Mouse (Mus musculus): ENCODE measurements around the gene Olfr323. TPM values are rescaled to one million over a fixed set of nuclear protein-coding genes. Genes with fewer than 3 reads are reported as not detected.

The Olfr323 gene
- total and polyA plus RNA-seq, 3 experiments: 0.05 TPM; not detected in 2

GRCm38 (mm10) chr11:58641638-58642358 lies 11.5 kb upstream of the Olfr323 start:
- H3K4me3 ChIP-seq (ENCODE audit: low read depth, low read length): no peak overlapping the region
- DNase-seq (ENCODE audit: low spot score) (no peak), ATAC-seq (ENCODE audit: extremely low read depth, insufficient number of reproducible peaks, low FRiP score, poor library complexity, severe bottlenecking) (no peak)
- peaks cover 11% of the 10 kb centered on the region for H3K4me1 ChIP-seq (ENCODE audit: insufficient read depth, low read depth, low read length)
- no peaks in the 10 kb centered on the region for H3K9me3 ChIP-seq (replicated peaks)
- TF ChIP-seq POLR2AphosphoS5 (IDR thresholded peaks at IDR 0.05; ENCODE audit: insufficient replicate concordance, low read depth, low read length) (no peak), TAL1 (conservative IDR thresholded peaks at IDR 0.05; ENCODE audit: low read depth, low read length) (no peak), CTCF (IDR thresholded peaks at IDR 0.05; ENCODE audit: low read depth, low read length) (no peak), GATA2 (IDR thresholded peaks at IDR 0.05; ENCODE audit: borderline replicate concordance, low read depth, low read length) (no peak), GATA1 (IDR thresholded peaks at IDR 0.05; ENCODE audit: borderline replicate concordance, low read length) (no peak)
- H3K36me3 ChIP-seq (replicated peaks): no peaks in the 10 kb centered on the region
- H3K27me3 ChIP-seq (ENCODE audit: insufficient read depth, low read length): peaks cover 27% of the 10 kb centered on the region

- H3K27me3 ChIP-seq (ENCODE audit: insufficient read depth, low read length): peaks cover 27% of the 10 kb centered on the region
- H3K4me1 ChIP-seq (ENCODE audit: insufficient read depth, low read depth, low read length): peaks cover 11% of the 10 kb centered on the region
- ATAC-seq (ENCODE audit: extremely low read depth, insufficient number of reproducible peaks, low FRiP score, poor library complexity, severe bottlenecking): no peak
Measured at GRCm38 (mm10) chr11:58641057-58641456, 10.8 kb upstream of the Olfr323 start.

GRCm38 (mm10) chr11:58640272-58640867 lies 10.1 kb upstream of the Olfr323 start, which contains the start of gene Trim58:
TSS of gene Trim58 (plus strand) at chr11:58640465.
- ATAC-seq (ENCODE audit: extremely low read depth, insufficient number of reproducible peaks, low FRiP score, poor library complexity, severe bottlenecking) (no peak), DNase-seq (ENCODE audit: low spot score) (no peak)
- Histone ChIP-seq H3K27me3 (ENCODE audit: insufficient read depth, low read length) (peaks cover 23% of the 10 kb centered on the region), H3K4me3 (ENCODE audit: low read depth, low read length) (no peak within 1 kb of the TSS), H3K36me3 (replicated peaks) (no peaks in the 10 kb centered on the region), H3K4me1 (ENCODE audit: insufficient read depth, low read depth, low read length) (peaks cover 11% of the 10 kb centered on the region), H3K9me3 (replicated peaks) (no peaks in the 10 kb centered on the region)
- TF ChIP-seq TAL1 (conservative IDR thresholded peaks at IDR 0.05; ENCODE audit: low read depth, low read length): no peak

More at GRCm38 (mm10) chr11:58641057-58641456, 10.8 kb upstream of the Olfr323 start:
- no peaks in the 10 kb centered on the region for H3K36me3 ChIP-seq (replicated peaks)
- TF ChIP-seq CTCF (IDR thresholded peaks at IDR 0.05; ENCODE audit: low read depth, low read length): no peak
- H3K9me3 ChIP-seq (replicated peaks): no peaks in the 10 kb centered on the region
- DNase-seq (ENCODE audit: low spot score): no peak
- no peak overlapping the region for H3K4me3 ChIP-seq (ENCODE audit: low read depth, low read length)

- TF ChIP-seq GATA1 (IDR thresholded peaks at IDR 0.05; ENCODE audit: borderline replicate concordance, low read length) (no peak), GATA2 (IDR thresholded peaks at IDR 0.05; ENCODE audit: borderline replicate concordance, low read depth, low read length) (no peak), CTCF (IDR thresholded peaks at IDR 0.05; ENCODE audit: low read depth, low read length) (no peak), POLR2AphosphoS5 (IDR thresholded peaks at IDR 0.05; ENCODE audit: insufficient replicate concordance, low read depth, low read length) (no peak), TAL1 (conservative IDR thresholded peaks at IDR 0.05; ENCODE audit: low read depth, low read length) (no peak)
- Histone ChIP-seq H3K4me1 (ENCODE audit: insufficient read depth, low read depth, low read length) (peaks cover 7% of the 10 kb centered on the region), H3K4me3 (ENCODE audit: low read depth, low read length) (no peak overlapping the region), H3K27me3 (ENCODE audit: insufficient read depth, low read length) (peaks cover 30% of the 10 kb centered on the region), H3K9me3 (replicated peaks) (no peaks in the 10 kb centered on the region), H3K36me3 (replicated peaks) (no peaks in the 10 kb centered on the region)
- DNase-seq (ENCODE audit: low spot score) (no peak), ATAC-seq (ENCODE audit: extremely low read depth, insufficient number of reproducible peaks, low FRiP score, poor library complexity, severe bottlenecking) (no peak)
Measured at GRCm38 (mm10) chr11:58638176-58638701, 7.9 kb upstream of the Olfr323 start.

- ATAC-seq (ENCODE audit: extremely low read depth, insufficient number of reproducible peaks, low FRiP score, poor library complexity, severe bottlenecking) (no peak; the same call in 1 of the 2 replicates), DNase-seq (ENCODE audit: low spot score) (peak; percentile 22)
- TF ChIP-seq GATA2 (IDR thresholded peaks at IDR 0.05; ENCODE audit: borderline replicate concordance, low read depth, low read length): no peak
- H3K4me1 ChIP-seq (ENCODE audit: insufficient read depth, low read depth, low read length): no peaks in the 10 kb centered on the region
- H3K9me3 ChIP-seq (replicated peaks): no peaks in the 10 kb centered on the region
- peaks cover 27% of the 10 kb centered on the region for H3K27me3 ChIP-seq (ENCODE audit: insufficient read depth, low read length)
- H3K4me3 ChIP-seq (ENCODE audit: low read depth, low read length): no peak overlapping the region
- no peaks in the 10 kb centered on the region for H3K36me3 ChIP-seq (replicated peaks)
Measured at GRCm38 (mm10) chr11:58636376-58636977, 6.2 kb upstream of the Olfr323 start.

GRCm38 (mm10) chr11:58634878-58635277 lies 4.6 kb upstream of the Olfr323 start:
- no peaks in the 10 kb centered on the region for H3K9me3 ChIP-seq (replicated peaks)
- TF ChIP-seq GATA2 (IDR thresholded peaks at IDR 0.05; ENCODE audit: borderline replicate concordance, low read depth, low read length): no peak
- no peak for TF ChIP-seq GATA1 (IDR thresholded peaks at IDR 0.05; ENCODE audit: borderline replicate concordance, low read length)
- TF ChIP-seq POLR2AphosphoS5 (IDR thresholded peaks at IDR 0.05; ENCODE audit: insufficient replicate concordance, low read depth, low read length): no peak
- no peak for TF ChIP-seq CTCF (IDR thresholded peaks at IDR 0.05; ENCODE audit: low read depth, low read length)
- no peak for TF ChIP-seq TAL1 (conservative IDR thresholded peaks at IDR 0.05; ENCODE audit: low read depth, low read length)
- ATAC-seq (ENCODE audit: extremely low read depth, insufficient number of reproducible peaks, low FRiP score, poor library complexity, severe bottlenecking): no peak
- no peaks in the 10 kb centered on the region for H3K36me3 ChIP-seq (replicated peaks)
- H3K27me3 ChIP-seq (ENCODE audit: insufficient read depth, low read length): peaks cover 24% of the 10 kb centered on the region
- no peak for DNase-seq (ENCODE audit: low spot score)
- H3K4me3 ChIP-seq (ENCODE audit: low read depth, low read length): no peak overlapping the region
- no peaks in the 10 kb centered on the region for H3K4me1 ChIP-seq (ENCODE audit: insufficient read depth, low read depth, low read length)

Data from G1E (cell line).